Mouse (Mus musculus) lung, embryonic 15.5 days (tissue): ENCODE measurements around the gene Mapkapk3. TPM values are rescaled to one million over a fixed set of nuclear protein-coding genes. Genes with fewer than 3 reads are reported as not detected.

Experiments used
- ATAC-seq: fragments of 200-750 bp; cut with Nextera tagmentation; 2 replicates; pipeline ENCODE4 v1.8.0; 2017; ENCODE audit warnings: moderate number of reproducible peaks, borderline replicate concordance; ENCODE audit not compliant: low FRiP score, low TSS enrichment; ENCODE audit errors: extremely low read depth
- H3K27ac ChIP-seq: fragments of 300-500 bp; sonication (generic); 2 replicates; pipeline ENCODE4 v1.5.1; 2015; ENCODE audit warnings: moderate library complexity, mild to moderate bottlenecking, inconsistent platforms
- H3K27me3 ChIP-seq: fragments of 300-500 bp; sonication (generic); 2 replicates; pipeline ENCODE4 v1.6.1; 2015; ENCODE audit warnings: inconsistent platforms
- H3K36me3 ChIP-seq: fragments of 300-500 bp; sonication (generic); 2 replicates; pipeline ENCODE4 v1.6.1; 2015; ENCODE audit warnings: inconsistent platforms
- H3K4me1 ChIP-seq: fragments of 300-500 bp; sonication (generic); 2 replicates; pipeline ENCODE4 v1.6.1; 2015; ENCODE audit warnings: inconsistent platforms
- H3K4me2 ChIP-seq: fragments of 300-500 bp; sonication (generic); 2 replicates; pipeline ENCODE4 v1.6.1; 2015; ENCODE audit warnings: inconsistent platforms, mild to moderate bottlenecking, moderate library complexity
- H3K4me3 ChIP-seq: fragments of 300-500 bp; sonication (generic); 2 replicates; pipeline ENCODE4 v1.5.1; 2015; ENCODE audit warnings: mild to moderate bottlenecking, inconsistent platforms
- H3K9ac ChIP-seq: fragments of 300-500 bp; sonication (generic); 2 replicates; pipeline ENCODE4 v1.6.1; 2015; ENCODE audit warnings: inconsistent platforms
- H3K9me3 ChIP-seq: fragments of 300-500 bp; sonication (generic); 2 replicates; pipeline ENCODE4 v1.6.1; 2016; ENCODE audit warnings: inconsistent platforms
- WGBS: fragments of 180-500 bp; shearing (Covaris S2); methylation state at CpG from one replicate; pipeline ENCODE4 v1.1.7; 2015; 5-methylcytosine and 5-hydroxymethylcytosine counted together
- polyA plus RNA-seq: library from polyadenylated mRNA; unstranded; fragments of >200 nt; fragmentation: Nextera tagmentation; extraction: Ambion mirVana; gene quantifications from 2 replicates; pipeline ENCODE4 v1.2.1, GENCODE M21; 2015

Mapkapk3 gene
- 13.3 and 17.8 TPM in 2 replicates for polyA plus RNA-seq

GRCm38 (mm10) chr9:107289211-107290076 lies at the start of gene Mapkapk3:
Gene Mapkapk3, minus strand, starts transcription at chr9:107289877.
- WGBS, result 2% methylated on average over 49 of the region's 49 CpGs
- ATAC-seq, result peak; percentile 77

GRCm38 (mm10) chr9:107338172-107338883 lies 48.7 kb upstream of the Mapkapk3 start, which contains the start of gene Hemk1:
Gene Hemk1, minus strand, starts transcription at chr9:107338350.
- H3K27ac ChIP-seq, result peak within 1 kb of the TSS; percentile 53; the same call in 1 of the 2 replicates
- peak; percentile 68; the same call in 1 of the 2 replicates for ATAC-seq
- 3% methylated on average over 30 of the region's 30 CpGs for WGBS

More at GRCm38 (mm10) chr9:107289211-107290076, at the start of gene Mapkapk3:
- Histone ChIP-seq H3K27ac (peak within 1 kb of the TSS; percentile 76), H3K27me3 (0 out of 2 replicates have a peak, but pooled peaks cover 4% of the 10 kb centered on the region), H3K9me3 (no peaks in the 10 kb centered on the region), H3K4me2 (peak within 1 kb of the TSS; percentile 91), H3K9ac (peak within 1 kb of the TSS; percentile 36), H3K4me3 (peak within 1 kb of the TSS; percentile 50), H3K36me3 (no peaks in the 10 kb centered on the region), H3K4me1 (peaks cover 30% of the 10 kb centered on the region)

GRCm38 (mm10) chr9:107336386-107336785 lies 46.7 kb upstream of the Mapkapk3 start:
- Histone ChIP-seq H3K36me3 (no peaks in the 10 kb centered on the region), H3K9ac (no peak overlapping the region), H3K4me1 (peaks cover 19% of the 10 kb centered on the region), H3K4me3 (no peak overlapping the region), H3K4me2 (no peak overlapping the region), H3K27ac (no peak overlapping the region), H3K9me3 (no peaks in the 10 kb centered on the region), H3K27me3 (peaks cover 7% of the 10 kb centered on the region; the same call in 1 of the 2 replicates)
- WGBS, result 84% methylated on average over 6 of the region's 6 CpGs
- no peak for ATAC-seq

More at GRCm38 (mm10) chr9:107338172-107338883, 48.7 kb upstream of the Mapkapk3 start, which contains the start of gene Hemk1:
- Histone ChIP-seq H3K36me3 (no peaks in the 10 kb centered on the region), H3K4me3 (peak within 1 kb of the TSS; percentile 48), H3K27me3 (peaks cover 16% of the 10 kb centered on the region; the same call in 1 of the 2 replicates), H3K9me3 (no peaks in the 10 kb centered on the region), H3K4me2 (peak within 1 kb of the TSS; percentile 88), H3K4me1 (peaks cover 19% of the 10 kb centered on the region), H3K9ac (peak within 1 kb of the TSS; percentile 47)

GRCm38 (mm10) chr9:107335909-107336308 lies 46.2 kb upstream of the Mapkapk3 start:
- H3K9me3 ChIP-seq, result no peaks in the 10 kb centered on the region

GRCm38 (mm10) chr9:107335046-107335445 lies 45.4 kb upstream of the Mapkapk3 start:
- no peak for ATAC-seq
- Histone ChIP-seq H3K4me1 (peaks cover 14% of the 10 kb centered on the region), H3K36me3 (no peaks in the 10 kb centered on the region), H3K27me3 (no peaks in the 10 kb centered on the region), H3K4me3 (no peak overlapping the region), H3K9ac (no peak overlapping the region), H3K9me3 (no peaks in the 10 kb centered on the region), H3K4me2 (no peak overlapping the region), H3K27ac (no peak overlapping the region)
- WGBS, result 88% methylated on average over 5 of the region's 5 CpGs

More at GRCm38 (mm10) chr9:107335909-107336308, 46.2 kb upstream of the Mapkapk3 start:
- H3K9ac ChIP-seq, result no peak overlapping the region
- no peak overlapping the region for H3K4me3 ChIP-seq
- no peaks in the 10 kb centered on the region for H3K36me3 ChIP-seq
- no peak for ATAC-seq
- H3K27me3 ChIP-seq, result 0 out of 2 replicates have a peak, but pooled peaks cover 2% of the 10 kb centered on the region
- H3K27ac ChIP-seq, result no peak overlapping the region
- WGBS, result 10% methylated on average over 5 of the region's 5 CpGs
- H3K4me2 ChIP-seq, result no peak overlapping the region
- peaks cover 17% of the 10 kb centered on the region for H3K4me1 ChIP-seq

- no peaks in the 10 kb centered on the region for H3K27me3 ChIP-seq
- 83% methylated on average over 6 of the region's 6 CpGs for WGBS
- H3K4me1 ChIP-seq, result peaks cover 12% of the 10 kb centered on the region
- no peak for ATAC-seq
- no peak overlapping the region for H3K9ac ChIP-seq
- H3K36me3 ChIP-seq, result no peaks in the 10 kb centered on the region
- H3K27ac ChIP-seq, result no peak overlapping the region
- no peak overlapping the region for H3K4me3 ChIP-seq
- H3K9me3 ChIP-seq, result no peaks in the 10 kb centered on the region
- no peak overlapping the region for H3K4me2 ChIP-seq
Observed at GRCm38 (mm10) chr9:107334356-107334755, 44.7 kb upstream of the Mapkapk3 start.

GRCm38 (mm10) chr9:107333686-107334085 lies 44.0 kb upstream of the Mapkapk3 start:
- H3K36me3 ChIP-seq, result no peaks in the 10 kb centered on the region
- no peak overlapping the region for H3K9ac ChIP-seq
- H3K4me1 ChIP-seq, result peaks cover 7% of the 10 kb centered on the region
- H3K4me2 ChIP-seq, result no peak overlapping the region
- 49% methylated on average over 2 of the region's 2 CpGs for WGBS
- H3K9me3 ChIP-seq, result no peaks in the 10 kb centered on the region
- H3K27me3 ChIP-seq, result no peaks in the 10 kb centered on the region
- H3K27ac ChIP-seq, result no peak overlapping the region
- H3K4me3 ChIP-seq, result no peak overlapping the region
- ATAC-seq, result no peak

- 75% methylated on average over 6 of the region's 6 CpGs for WGBS
- Histone ChIP-seq H3K27ac (no peak overlapping the region), H3K36me3 (no peaks in the 10 kb centered on the region; the same call in 1 of the 2 replicates), H3K4me3 (no peak overlapping the region), H3K27me3 (no peaks in the 10 kb centered on the region), H3K4me2 (no peak overlapping the region), H3K9me3 (no peaks in the 10 kb centered on the region), H3K9ac (no peak overlapping the region), H3K4me1 (0 out of 2 replicates have a peak, but pooled peaks cover 4% of the 10 kb centered on the region)
- no peak for ATAC-seq
Observed at GRCm38 (mm10) chr9:107330791-107331190, 41.1 kb upstream of the Mapkapk3 start.

- Histone ChIP-seq H3K27me3 (no peaks in the 10 kb centered on the region), H3K4me3 (no peak overlapping the region), H3K4me1 (peaks cover 11% of the 10 kb centered on the region), H3K27ac (no peak overlapping the region), H3K9me3 (no peaks in the 10 kb centered on the region), H3K4me2 (no peak overlapping the region), H3K9ac (no peak overlapping the region), H3K36me3 (no peaks in the 10 kb centered on the region; the same call in 1 of the 2 replicates)
- 79% methylated on average over 16 of the region's 16 CpGs for whole genome bisulfite sequencing
- ATAC-seq, result no peak
Observed at GRCm38 (mm10) chr9:107327879-107328620, 38.4 kb upstream of the Mapkapk3 start.

GRCm38 (mm10) chr9:107325904-107326303 lies 36.2 kb upstream of the Mapkapk3 start:
- ATAC-seq, result no peak
- Histone ChIP-seq H3K4me3 (no peak overlapping the region), H3K9me3 (no peaks in the 10 kb centered on the region), H3K9ac (no peak overlapping the region), H3K4me1 (peaks cover 17% of the 10 kb centered on the region), H3K27ac (no peak overlapping the region), H3K36me3 (no peaks in the 10 kb centered on the region; the same call in 1 of the 2 replicates), H3K27me3 (no peaks in the 10 kb centered on the region), H3K4me2 (no peak overlapping the region)
- WGBS, result 76% methylated on average over 7 of the region's 7 CpGs
